Mouse (Mus musculus) hindbrain, embryonic 13.5 days (tissue): ENCODE data around the gene Sipa1l3. TPM values are rescaled to one million over a fixed set of nuclear protein-coding genes. Genes with fewer than 3 reads are reported as not detected.

ENCODE experiments used
- ATAC-seq: fragments of 200-750 bp; cut with Nextera tagmentation; 2 replicates; pipeline ENCODE4 v1.8.0; 2017; ENCODE audit warnings: moderate TSS enrichment; ENCODE audit not compliant: low FRiP score
- H3K27ac ChIP-seq: fragments of 300-500 bp; sonication (generic); 2 replicates; pipeline ENCODE4 v1.5.1; 2015; ENCODE audit warnings: inconsistent platforms, mild to moderate bottlenecking, moderate library complexity
- H3K27me3 ChIP-seq: fragments of 300-500 bp; sonication (generic); 2 replicates; pipeline ENCODE4 v1.6.1; 2015; ENCODE audit warnings: mild to moderate bottlenecking, inconsistent platforms
- H3K36me3 ChIP-seq: fragments of 300-500 bp; sonication (generic); 2 replicates; pipeline ENCODE4 v1.6.1; 2015; ENCODE audit warnings: mild to moderate bottlenecking, inconsistent platforms
- H3K4me1 ChIP-seq: fragments of 300-500 bp; sonication (generic); replicated peaks from 2 replicates; pipeline ENCODE4 v1.6.1; 2015; ENCODE audit warnings: inconsistent platforms
- H3K4me2 ChIP-seq: fragments of 300-500 bp; sonication (generic); 2 replicates; pipeline ENCODE4 v1.6.1; 2015; ENCODE audit warnings: inconsistent platforms, mild to moderate bottlenecking, moderate library complexity
- H3K4me3 ChIP-seq: fragments of 300-500 bp; sonication (generic); 2 replicates; pipeline ENCODE4 v1.5.1; 2015; ENCODE audit warnings: mild to moderate bottlenecking, inconsistent platforms
- H3K9ac ChIP-seq: fragments of 300-500 bp; sonication (generic); 2 replicates; pipeline ENCODE4 v1.6.1; 2015; ENCODE audit warnings: mild to moderate bottlenecking, inconsistent platforms
- H3K9me3 ChIP-seq: fragments of 300-500 bp; sonication (generic); 2 replicates; pipeline ENCODE4 v1.6.1; 2016; ENCODE audit warnings: inconsistent platforms
- WGBS: fragments of 180-500 bp; shearing (Covaris S2); methylation state at CpG from one replicate; pipeline ENCODE4 v1.1.7; 2015; 5-methylcytosine and 5-hydroxymethylcytosine counted together
- polyA plus RNA-seq: library from polyadenylated mRNA; unstranded; fragments of >200 nt; fragmentation: Nextera tagmentation; extraction: Ambion mirVana; gene quantifications from 2 replicates; pipeline ENCODE4 v1.2.1, GENCODE M21; 2015

The Sipa1l3 gene
- polyA plus RNA-seq, 1 experiment from 2014 or later: 13.7 TPM

DNA sequence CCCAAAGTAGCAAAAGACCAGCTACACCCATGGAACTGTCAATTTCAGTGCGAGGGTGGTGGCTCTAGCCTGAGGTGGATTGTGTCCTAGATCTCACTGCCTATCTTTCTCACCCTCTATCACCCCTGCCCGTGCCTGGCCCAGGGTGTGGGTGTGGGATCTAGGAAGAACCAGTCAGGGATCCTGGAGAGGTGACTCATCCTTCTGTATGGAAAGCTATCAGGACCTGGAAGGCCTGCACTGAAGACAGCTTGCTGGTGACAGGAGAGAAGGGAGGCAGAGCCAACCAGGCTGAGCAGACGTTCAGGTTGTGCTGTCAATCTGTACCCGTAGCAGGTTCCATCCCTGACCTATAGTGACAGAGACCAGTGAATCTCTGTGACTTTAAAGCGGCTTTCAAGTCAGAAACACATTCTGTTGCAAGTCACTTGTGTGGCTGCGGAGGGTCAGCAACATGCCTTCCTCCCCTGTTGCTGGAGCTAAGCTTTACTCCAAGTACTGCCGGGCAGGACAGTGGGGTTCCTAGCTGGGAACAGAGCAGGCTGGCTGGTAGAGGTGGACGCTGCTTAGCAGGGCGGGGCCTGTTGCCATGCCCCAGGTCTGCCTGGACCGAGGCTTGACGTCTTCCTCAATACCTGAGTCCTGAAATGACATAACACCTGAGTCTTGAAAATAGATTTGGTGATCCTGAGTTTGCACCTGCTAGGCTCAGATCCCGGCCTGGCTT is 122.1 kb downstream of the Sipa1l3 start:
- no peak for ATAC-seq
- H3K36me3 ChIP-seq: peaks cover 65% of the 10 kb centered on the region

DNA sequence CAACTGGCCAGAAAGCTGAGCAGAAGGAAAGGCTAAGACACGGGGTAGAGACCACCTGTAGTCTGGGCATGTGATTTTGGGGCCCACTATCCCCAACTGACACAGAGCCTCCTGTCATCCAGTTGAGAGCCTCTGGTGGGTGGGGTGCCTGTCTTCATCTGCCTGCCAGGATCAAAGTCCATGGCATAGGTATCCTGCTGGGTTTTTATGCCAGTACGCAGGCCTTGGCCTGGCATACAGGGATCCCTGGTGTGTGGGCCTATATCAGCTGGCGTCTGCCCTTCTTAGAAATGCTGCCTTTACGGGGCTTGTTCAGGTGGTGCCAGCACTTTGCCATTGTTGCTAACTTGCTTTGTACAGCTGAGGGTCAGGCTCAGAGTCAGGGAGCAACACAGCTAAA is 123.3 kb downstream of the Sipa1l3 start:
- no peak overlapping the region for H3K4me2 ChIP-seq
- no peak overlapping the region for H3K27ac ChIP-seq
- H3K4me1 ChIP-seq: peaks cover 25% of the 10 kb centered on the region
- H3K4me3 ChIP-seq: no peak overlapping the region
- no peak overlapping the region for H3K9ac ChIP-seq
- 70% methylated on average over 4 of the region's 4 CpGs for WGBS
- H3K36me3 ChIP-seq: peaks cover 59% of the 10 kb centered on the region
- H3K9me3 ChIP-seq: no peaks in the 10 kb centered on the region
- no peak for ATAC-seq
- H3K27me3 ChIP-seq: no peaks in the 10 kb centered on the region

More for the DNA sequence above, 122.1 kb downstream of the Sipa1l3 start:
- Histone ChIP-seq H3K27me3 (no peaks in the 10 kb centered on the region), H3K4me3 (no peak overlapping the region), H3K4me1 (peaks cover 19% of the 10 kb centered on the region), H3K9ac (no peak overlapping the region), H3K9me3 (no peaks in the 10 kb centered on the region), H3K4me2 (no peak overlapping the region), H3K27ac (no peak overlapping the region)
- 91% methylated on average over 12 of the region's 12 CpGs for WGBS

DNA sequence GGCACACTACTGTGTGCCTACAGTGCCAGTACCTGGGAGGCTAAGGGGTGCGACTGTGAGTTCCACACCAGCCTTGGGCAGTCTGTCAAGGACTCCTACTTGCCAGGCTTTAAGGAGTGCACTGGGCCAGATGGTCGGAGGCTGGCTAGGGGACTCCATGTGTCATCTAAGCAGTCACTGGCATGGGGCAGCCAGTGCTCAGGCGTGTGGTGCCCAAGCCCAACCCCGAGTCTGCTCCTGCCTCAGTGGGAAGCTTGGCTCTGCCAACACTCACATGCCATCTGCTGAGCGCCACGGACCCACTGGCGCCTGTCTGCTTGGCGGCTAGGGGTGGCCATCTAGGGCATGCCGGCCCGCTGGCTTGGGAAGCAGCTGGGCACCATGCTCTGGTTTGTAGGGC is 125.1 kb downstream of the Sipa1l3 start:
- Histone ChIP-seq H3K4me2 (no peak overlapping the region), H3K27me3 (no peaks in the 10 kb centered on the region), H3K27ac (no peak overlapping the region), H3K9me3 (no peaks in the 10 kb centered on the region), H3K36me3 (peaks cover 42% of the 10 kb centered on the region), H3K4me3 (no peak overlapping the region), H3K9ac (peak overlapping the region; percentile 39; the same call in 1 of the 2 replicates), H3K4me1 (peaks cover 26% of the 10 kb centered on the region)
- WGBS: 92% methylated on average over 10 of the region's 10 CpGs
- peak; percentile 65 for ATAC-seq

DNA sequence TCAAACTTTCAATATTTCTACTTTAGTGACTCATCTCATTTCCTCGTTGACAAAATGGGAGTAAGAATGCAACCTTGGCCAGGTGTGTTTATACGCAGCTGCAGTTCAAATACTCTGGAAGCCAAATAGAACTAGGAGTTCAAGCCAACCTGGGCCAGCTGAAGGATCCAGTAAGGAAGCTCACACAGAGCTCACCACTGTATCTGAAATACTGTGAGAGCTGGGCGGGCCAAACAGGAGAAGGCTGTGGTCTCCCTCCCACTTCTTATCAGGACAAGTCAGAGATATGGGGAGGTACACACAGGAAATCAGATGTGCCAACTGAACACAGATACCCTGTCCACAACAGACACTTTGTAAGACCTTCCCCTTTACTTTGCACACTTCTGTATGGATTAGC is 125.6 kb downstream of the Sipa1l3 start:
- H3K27me3 ChIP-seq: no peaks in the 10 kb centered on the region
- ATAC-seq: no peak
- H3K4me1 ChIP-seq: peaks cover 26% of the 10 kb centered on the region
- no peak overlapping the region for H3K4me2 ChIP-seq
- peak overlapping the region; percentile 42; the same call in 1 of the 2 replicates for H3K27ac ChIP-seq
- H3K4me3 ChIP-seq: no peak overlapping the region
- H3K9me3 ChIP-seq: no peaks in the 10 kb centered on the region
- peaks cover 44% of the 10 kb centered on the region for H3K36me3 ChIP-seq
- H3K9ac ChIP-seq: peak overlapping the region; percentile 39; the same call in 1 of the 2 replicates
- 96% methylated on average over 3 of the region's 3 CpGs for WGBS

DNA sequence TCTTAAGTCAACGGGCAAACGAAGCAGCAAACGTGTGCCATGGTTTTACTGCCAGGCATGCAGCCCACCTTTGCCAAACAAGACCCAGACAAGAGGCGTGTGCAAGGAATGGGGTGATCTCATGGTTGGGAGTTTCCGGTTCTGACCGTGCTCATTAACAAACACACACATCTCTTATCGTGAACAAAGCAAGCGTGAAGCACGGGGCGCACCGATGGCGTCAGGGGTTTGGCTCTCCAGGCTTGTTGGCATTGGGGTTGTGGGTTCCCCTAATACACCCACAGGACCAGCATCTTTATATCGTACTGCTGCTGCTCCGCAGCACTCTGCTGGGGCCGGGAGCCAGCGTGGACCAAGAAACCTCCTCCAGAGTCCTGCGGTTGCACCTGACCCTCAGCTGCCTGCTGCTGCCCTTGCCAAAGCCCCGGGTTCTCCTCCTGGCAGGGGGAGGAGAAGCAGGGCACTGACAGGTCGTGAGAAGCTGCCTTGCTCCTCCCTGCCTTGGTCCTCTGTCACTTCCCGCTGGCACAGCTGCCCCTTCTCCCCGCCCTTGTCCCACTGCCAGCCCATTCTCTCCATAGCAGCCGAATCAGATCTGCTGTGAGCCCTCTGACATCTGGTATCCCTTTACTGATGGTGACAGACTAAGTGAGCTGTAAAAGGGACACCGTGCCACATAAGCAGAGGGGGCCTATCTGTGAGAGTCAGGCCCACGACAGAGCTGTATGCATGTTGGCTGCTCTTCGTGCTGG is 126.5 kb downstream of the Sipa1l3 start:
- no peak overlapping the region for H3K4me2 ChIP-seq
- peak overlapping the region; percentile 42 for H3K27ac ChIP-seq
- H3K36me3 ChIP-seq: peaks cover 49% of the 10 kb centered on the region
- H3K4me3 ChIP-seq: no peak overlapping the region
- peaks cover 26% of the 10 kb centered on the region for H3K4me1 ChIP-seq
- H3K9me3 ChIP-seq: no peaks in the 10 kb centered on the region
- H3K27me3 ChIP-seq: no peaks in the 10 kb centered on the region
- no peak overlapping the region for H3K9ac ChIP-seq
- 69% methylated on average over 25 of the region's 25 CpGs for WGBS
- ATAC-seq: 0 out of 2 replicates have a peak, but pooled peaks have one; percentile 27

DNA sequence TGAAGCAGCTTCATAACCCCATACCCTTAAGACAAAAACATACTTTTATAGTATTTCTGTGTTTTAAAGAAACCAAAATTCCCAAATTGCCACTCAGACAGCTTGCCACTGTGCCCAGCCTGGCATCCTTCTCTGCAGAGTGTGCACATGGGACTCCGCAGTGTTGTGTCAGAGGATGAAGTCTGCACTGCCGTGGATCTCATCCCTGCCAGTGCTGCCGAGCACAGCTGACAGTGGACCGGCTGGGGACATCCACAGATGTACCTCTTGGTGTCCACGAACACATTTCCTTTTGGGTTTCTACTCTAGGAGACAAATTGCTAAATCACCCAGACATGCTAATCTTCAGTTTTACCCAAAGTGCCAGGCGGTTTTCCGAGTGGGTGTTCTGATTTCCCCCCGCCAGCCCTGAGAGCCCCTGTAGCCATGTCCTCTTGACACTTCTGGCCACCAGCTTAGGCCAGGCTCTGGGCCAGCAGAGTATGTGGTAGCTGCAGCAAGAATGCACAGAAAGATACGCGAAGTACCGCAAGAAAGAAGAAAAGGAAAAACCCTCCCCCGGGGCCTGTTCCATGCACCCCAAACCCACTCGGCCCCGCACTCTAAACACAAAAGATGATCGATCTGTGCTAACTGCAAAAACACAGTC is 127.2 kb downstream of the Sipa1l3 start:
- H3K4me3 ChIP-seq: no peak overlapping the region
- 89% methylated on average over 15 of the region's 15 CpGs for WGBS
- H3K27ac ChIP-seq: peak overlapping the region; percentile 42

DNA sequence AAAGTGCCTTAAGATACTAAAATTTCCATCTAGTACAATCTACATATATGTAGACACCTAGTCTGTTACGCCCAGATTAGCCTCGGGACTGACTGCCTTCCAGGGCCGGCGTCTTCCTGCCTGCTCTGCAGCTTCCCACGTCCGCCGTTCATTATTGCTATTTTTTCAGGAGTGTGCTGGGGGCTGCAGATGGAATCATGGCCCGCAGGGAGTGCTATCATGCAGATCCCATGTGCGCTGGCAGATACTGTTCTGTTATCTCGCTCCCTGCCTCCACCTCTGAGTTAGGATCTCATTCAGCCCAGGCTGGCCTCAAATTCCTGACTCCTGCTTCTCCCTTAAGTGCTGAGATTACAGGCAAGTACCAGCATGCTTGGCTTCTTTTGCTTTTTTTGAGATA is 128.2 kb downstream of the Sipa1l3 start:
- 71% methylated on average over 10 of the region's 10 CpGs for WGBS
- no peaks in the 10 kb centered on the region for H3K27me3 ChIP-seq
- no peak overlapping the region for H3K27ac ChIP-seq
- no peak overlapping the region for H3K4me2 ChIP-seq
- no peak for ATAC-seq
- no peak overlapping the region for H3K9ac ChIP-seq
- H3K4me1 ChIP-seq: peaks cover 26% of the 10 kb centered on the region
- peaks cover 49% of the 10 kb centered on the region for H3K36me3 ChIP-seq
- H3K4me3 ChIP-seq: no peak overlapping the region
- H3K9me3 ChIP-seq: no peaks in the 10 kb centered on the region

More for the DNA sequence above, 127.2 kb downstream of the Sipa1l3 start:
- peaks cover 49% of the 10 kb centered on the region for H3K36me3 ChIP-seq
- H3K9ac ChIP-seq: no peak overlapping the region
- no peaks in the 10 kb centered on the region for H3K9me3 ChIP-seq
- peaks cover 26% of the 10 kb centered on the region for H3K4me1 ChIP-seq
- no peak overlapping the region for H3K4me2 ChIP-seq
- ATAC-seq: no peak
- H3K27me3 ChIP-seq: no peaks in the 10 kb centered on the region

DNA sequence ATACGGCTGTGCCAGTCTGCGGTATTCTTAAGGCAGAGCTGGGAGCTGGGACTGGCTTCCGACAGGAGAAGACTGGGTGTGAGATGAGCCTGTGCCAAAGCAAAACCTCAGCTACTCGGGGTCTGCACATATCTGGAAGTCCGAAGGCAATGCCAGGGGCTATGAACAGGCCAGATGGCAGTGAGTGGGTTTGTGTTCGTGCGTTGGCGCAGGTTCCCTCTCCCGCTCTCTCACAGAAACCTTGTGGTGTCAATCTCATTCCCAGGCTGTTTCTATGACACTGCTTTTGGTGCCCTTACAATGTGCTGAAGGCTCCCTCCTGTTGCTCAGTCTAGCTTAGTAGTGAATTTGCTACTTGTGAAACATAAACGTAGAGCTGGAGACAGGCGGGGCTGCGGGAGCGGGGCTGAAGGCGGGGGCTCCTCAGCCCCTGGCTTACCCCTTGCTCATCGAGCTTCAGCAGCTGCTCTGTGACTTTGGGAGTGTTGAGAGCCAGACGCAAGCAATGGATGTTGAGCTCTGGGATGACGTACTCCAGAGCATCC is 130.8 kb downstream of the Sipa1l3 start:
- peaks cover 38% of the 10 kb centered on the region for H3K36me3 ChIP-seq
- H3K27ac ChIP-seq: no peak overlapping the region
- WGBS: 84% methylated on average over 17 of the region's 17 CpGs
- H3K9me3 ChIP-seq: no peaks in the 10 kb centered on the region
- H3K9ac ChIP-seq: no peak overlapping the region
- no peak overlapping the region for H3K4me2 ChIP-seq
- peaks cover 18% of the 10 kb centered on the region; the same call in 1 of the 2 replicates for H3K4me1 ChIP-seq
- no peaks in the 10 kb centered on the region for H3K27me3 ChIP-seq
- ATAC-seq: no peak
- H3K4me3 ChIP-seq: no peak overlapping the region

DNA sequence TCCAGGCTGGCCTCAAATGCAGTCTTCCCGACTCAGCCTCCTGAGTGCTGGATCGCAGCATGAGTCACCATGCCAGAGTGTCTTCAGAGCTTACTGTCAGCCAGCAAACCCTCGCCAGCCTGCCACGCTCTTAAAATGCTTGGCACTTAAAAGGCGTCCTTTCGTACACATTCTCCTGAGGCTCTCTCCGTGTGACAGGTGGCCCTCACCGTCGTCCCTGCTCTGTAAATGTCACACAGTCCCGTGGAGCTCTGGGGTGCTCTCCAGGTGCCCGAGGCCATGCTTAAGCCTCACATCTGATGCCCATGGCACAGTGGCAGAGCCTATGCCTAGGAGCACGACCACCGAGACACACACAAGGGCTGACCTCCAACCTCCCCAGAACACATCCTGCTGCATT is 132.1 kb downstream of the Sipa1l3 start:
- H3K4me1 ChIP-seq: peaks cover 7% of the 10 kb centered on the region; the same call in 1 of the 2 replicates
- 92% methylated on average over 13 of the region's 13 CpGs for WGBS
- no peak overlapping the region for H3K27ac ChIP-seq
- no peaks in the 10 kb centered on the region for H3K27me3 ChIP-seq
- H3K9me3 ChIP-seq: no peaks in the 10 kb centered on the region
- H3K4me2 ChIP-seq: no peak overlapping the region
- H3K9ac ChIP-seq: no peak overlapping the region
- H3K4me3 ChIP-seq: no peak overlapping the region
- ATAC-seq: no peak
- peaks cover 49% of the 10 kb centered on the region for H3K36me3 ChIP-seq

DNA sequence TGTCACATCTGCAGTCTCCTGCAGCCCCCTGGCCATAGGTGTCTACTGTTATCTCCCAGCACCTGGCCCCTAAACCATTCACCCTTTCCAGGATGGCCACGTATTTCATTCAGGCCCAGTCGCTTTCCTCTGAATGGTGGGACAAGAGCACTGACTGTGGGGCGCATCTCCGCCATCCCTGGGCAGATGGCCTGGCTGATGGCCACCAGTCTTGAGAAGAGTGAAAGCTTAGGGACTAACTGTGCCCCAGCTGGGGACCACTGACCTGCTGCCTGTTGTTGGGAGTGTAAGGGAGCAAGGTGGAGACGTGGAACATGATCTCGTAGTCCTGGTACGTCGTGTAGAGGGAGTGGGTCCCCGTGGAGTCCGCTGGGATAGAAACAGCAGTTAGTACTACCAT is 132.7 kb downstream of the Sipa1l3 start:
- ATAC-seq: no peak
- H3K27ac ChIP-seq: no peak overlapping the region
- 90% methylated on average over 10 of the region's 10 CpGs for WGBS
- 0 out of 2 replicates have a peak, but pooled peaks cover 4% of the 10 kb centered on the region for H3K4me1 ChIP-seq
- H3K4me3 ChIP-seq: no peak overlapping the region
- peaks cover 52% of the 10 kb centered on the region for H3K36me3 ChIP-seq
- no peak overlapping the region for H3K9ac ChIP-seq
- no peaks in the 10 kb centered on the region for H3K27me3 ChIP-seq
- no peak overlapping the region for H3K4me2 ChIP-seq
- no peaks in the 10 kb centered on the region for H3K9me3 ChIP-seq

DNA sequence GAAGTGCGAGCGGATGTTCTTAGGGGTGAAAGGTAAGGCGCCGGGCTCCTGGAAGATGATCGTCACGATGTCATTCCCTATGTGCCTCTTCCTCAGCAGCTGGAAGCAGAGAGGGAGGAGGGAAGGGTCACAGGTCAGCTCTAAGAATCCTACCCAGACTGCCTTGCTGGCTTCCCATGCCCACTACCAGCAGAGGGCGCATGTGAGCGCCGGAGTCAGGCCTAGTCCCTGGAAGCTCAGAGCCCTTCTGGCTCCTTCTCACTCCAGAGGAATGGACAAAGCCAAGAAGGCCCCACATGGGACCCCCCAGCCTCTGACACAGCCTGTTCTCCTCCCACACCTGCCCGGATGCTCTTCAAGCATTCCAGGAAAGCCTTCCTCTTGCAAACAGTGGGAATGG is 135.2 kb downstream of the Sipa1l3 start:
- H3K9me3 ChIP-seq: no peaks in the 10 kb centered on the region
- H3K36me3 ChIP-seq: peaks cover 64% of the 10 kb centered on the region
- H3K4me3 ChIP-seq: no peak overlapping the region
- peak; percentile 55; the same call in 1 of the 2 replicates for ATAC-seq
- H3K4me1 ChIP-seq: no peaks in the 10 kb centered on the region
- H3K4me2 ChIP-seq: no peak overlapping the region
- H3K27me3 ChIP-seq: no peaks in the 10 kb centered on the region
- 30% methylated on average over 10 of the region's 10 CpGs for WGBS
- H3K9ac ChIP-seq: no peak overlapping the region
- H3K27ac ChIP-seq: no peak overlapping the region

DNA sequence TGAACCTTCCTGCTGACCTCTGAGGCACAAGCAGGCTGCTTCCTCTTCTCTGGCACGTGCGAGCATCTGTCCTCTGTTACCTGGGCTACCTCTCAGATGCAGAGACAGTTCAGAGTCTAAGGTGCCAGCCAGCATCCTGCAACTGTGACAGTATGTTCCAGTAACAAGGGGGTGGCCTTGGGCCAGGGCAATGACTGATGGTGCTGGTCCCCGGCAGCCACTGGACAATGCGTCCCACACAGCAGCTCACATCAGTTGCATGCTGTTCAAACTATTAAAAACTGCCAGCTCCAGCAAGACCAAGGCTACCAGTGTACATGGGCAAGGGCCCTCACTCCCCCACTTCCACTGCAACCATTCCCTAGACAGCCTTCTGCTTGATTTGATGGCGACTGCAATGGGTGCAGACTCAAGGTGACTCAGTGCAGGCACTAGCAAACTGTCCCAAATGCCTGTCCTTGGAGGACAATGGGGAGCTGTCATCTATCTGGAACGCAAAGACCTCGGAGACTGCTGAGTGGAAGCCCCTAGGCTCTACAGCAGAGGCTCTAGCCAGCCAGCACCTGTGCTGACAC is 136.9 kb downstream of the Sipa1l3 start:
- ATAC-seq: no peak
- H3K9ac ChIP-seq: peak overlapping the region; percentile 24; the same call in 1 of the 2 replicates
- H3K4me3 ChIP-seq: no peak overlapping the region
- H3K36me3 ChIP-seq: peaks cover 68% of the 10 kb centered on the region
- H3K9me3 ChIP-seq: no peaks in the 10 kb centered on the region
- H3K4me2 ChIP-seq: no peak overlapping the region
- 92% methylated on average over 7 of the region's 7 CpGs for WGBS
- H3K4me1 ChIP-seq: no peaks in the 10 kb centered on the region
- no peaks in the 10 kb centered on the region for H3K27me3 ChIP-seq
- no peak overlapping the region for H3K27ac ChIP-seq
